Mouse (Mus musculus): ENCODE measurements at regions not wholly inside any gene's neighbourhood (a gene's known extent, or its start where the extent isn't known, plus 50 kb on each side); places are given as distances from the start of the nearest gene placed in this dataset.

GRCm38 (mm10) chr13:26554266-26554665 lies 215.7 kb downstream of the Hdgfl1 start:
- TF ChIP-seq CTCF (IDR thresholded peaks at IDR 0.05; ENCODE audit: control insufficient read depth, insufficient read depth, insufficient replicate concordance, low read depth, low read length) = no peak
- TF ChIP-seq POLR2A (IDR thresholded peaks at IDR 0.05; ENCODE audit: control insufficient read depth, low read depth, low read length) = no peak
